Mouse (Mus musculus) CH12.LX (cell line): ENCODE data around the gene Akap8l.

Experiments
- CHD1 ChIP-seq: IDR thresholded peaks from 2 replicates; pipeline ENCODE4 v1.6.1; 2012; ENCODE audit warnings: low read depth, low read length, improper control_type of control experiment, inconsistent platforms
- EP300 ChIP-seq: IDR thresholded peaks from 2 replicates; pipeline ENCODE4 v1.6.1; 2011; ENCODE audit warnings: low read length, improper control_type of control experiment
- HCFC1 ChIP-seq: IDR thresholded peaks from 2 replicates; pipeline ENCODE4 v1.6.1; 2012; ENCODE audit warnings: low read depth, mild to moderate bottlenecking, inconsistent platforms, low read length, improper control_type of control experiment
- JUND ChIP-seq: conservative IDR thresholded peaks from 2 replicates; pipeline ENCODE4 v1.6.1; 2011; ENCODE audit warnings: low read depth, low read length, improper control_type of control experiment
- KAT2A ChIP-seq: IDR thresholded peaks from 2 replicates; pipeline ENCODE4 v1.6.1; 2012; ENCODE audit warnings: low read length, improper control_type of control experiment, inconsistent platforms; ENCODE audit not compliant: insufficient replicate concordance
- POLR2A ChIP-seq: IDR thresholded peaks from 2 replicates; pipeline ENCODE4 v1.6.1; 2011; ENCODE audit warnings: low read depth, mild to moderate bottlenecking, improper control_type of control experiment, low read length
- RCOR1 ChIP-seq: conservative IDR thresholded peaks from 2 replicates; pipeline ENCODE4 v1.6.1; 2012; ENCODE audit warnings: low read depth, mild to moderate bottlenecking, inconsistent platforms, low read length, improper control_type of control experiment
- UBTF ChIP-seq: IDR thresholded peaks from 2 replicates; pipeline ENCODE4 v1.6.1; 2012; ENCODE audit warnings: low read depth, mild to moderate bottlenecking, inconsistent platforms, low read length, improper control_type of control experiment, moderate library complexity

DNA sequence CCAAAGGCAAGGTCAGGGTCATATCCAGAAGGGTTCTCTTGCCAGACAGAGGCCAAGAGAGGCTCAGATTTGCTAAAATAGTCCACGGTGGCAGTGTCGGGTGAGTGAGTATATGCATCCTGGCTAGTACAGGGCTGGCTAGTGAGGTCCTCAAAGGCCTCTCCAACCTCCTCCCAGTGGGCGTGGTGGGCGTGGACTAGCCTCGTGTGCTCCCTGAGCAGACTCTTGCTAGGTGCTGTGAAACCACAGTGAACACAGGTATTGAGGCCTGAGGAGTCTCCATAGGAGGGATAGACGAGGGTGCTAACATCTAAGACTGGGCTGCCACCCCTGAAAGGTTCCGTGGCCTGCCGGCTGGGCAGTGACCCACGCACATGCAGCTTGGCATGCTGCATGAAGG lies 26.7 kb upstream of the Akap8l start:
- no peak for TF ChIP-seq RCOR1
- TF ChIP-seq POLR2A = no peak
- no peak for TF ChIP-seq EP300
- TF ChIP-seq KAT2A = no peak
- no peak for TF ChIP-seq JUND
- TF ChIP-seq HCFC1 = no peak
- TF ChIP-seq CHD1 = no peak
- TF ChIP-seq UBTF = no peak
